Mouse (Mus musculus) mammary gland, adult 2 months (tissue): ENCODE measurements around the gene 0610037L13Rik. TPM values are rescaled to one million over a fixed set of nuclear protein-coding genes. Genes with fewer than 3 reads are reported as not detected.

ENCODE experiments used
- polyA plus RNA-seq: library from polyadenylated mRNA; depleted of rRNA; stranded (reverse); fragments of >200 nt; gene quantifications from 2 replicates; pipeline ENCODE4 v1.2.3, GENCODE M21; 2012; ENCODE audit warnings: low replicate concordance; rRNA removed

Gene 0610037L13Rik
- polyA plus RNA-seq, result 20.6 and 46.5 TPM in 2 replicates

GRCm38 (mm10) chr4:107889731-107890432, at the start of gene 0610037L13Rik:
Gene 0610037L13Rik, plus strand, starts transcription at chr4:107889813.

GRCm38 (mm10) chr4:107879254-107880050, 10.2 kb upstream of the 0610037L13Rik start, which contains the start of gene Magoh:
Gene Magoh, plus strand, starts transcription at chr4:107879755.

GRCm38 (mm10) chr4:107923145-107923802, 33.7 kb downstream of the 0610037L13Rik start, which contains the start of gene Cpt2:
Gene Cpt2, minus strand, starts transcription at chr4:107923610.

Other genes with a start within 250 kb of the 0610037L13Rik start
- gene Dmrtb1, start 205.6 kb upstream of the 0610037L13Rik start, polyA plus RNA-seq, result 0.20 and 0.36 TPM in 2 replicates
- gene Lrp8, start 87.6 kb upstream of the 0610037L13Rik start, polyA plus RNA-seq, result 2.9 and 7.3 TPM in 2 replicates
- 15.0 and 26.2 TPM in 2 replicates for gene Magoh, start 10.1 kb upstream of the 0610037L13Rik start, polyA plus RNA-seq
- gene Cpt2, start 33.8 kb downstream of the 0610037L13Rik start, polyA plus RNA-seq, result 228 and 369 TPM in 2 replicates
- 0.04 and 0.34 TPM in 2 replicates for gene Slc1a7, start 78.5 kb downstream of the 0610037L13Rik start, polyA plus RNA-seq
- gene Podn, start 206.6 kb downstream of the 0610037L13Rik start, polyA plus RNA-seq, result 45.5 and 51.3 TPM in 2 replicates